Mouse (Mus musculus) mesoderm, embryonic 11.5 days (tissue): ENCODE results near the gene Gm49601.

Source experiments
- DNase-seq: peaks from one replicate; pipeline ENCODE4 v3.0.0-alpha.2; 2012; ENCODE audit warnings: low read depth, low spot score

Gene Gm49601

GRCm38 (mm10) chr16:18608226-18608625, 18.0 kb downstream of the Gm49601 start:
- no peak for DNase-seq

- no peak for DNase-seq
These were observed 20.5 kb downstream of the Gm49601 start for GRCm38 (mm10) chr16:18605705-18606104.

- no peak for DNase-seq
These were observed 21.9 kb downstream of the Gm49601 start for GRCm38 (mm10) chr16:18604267-18604701.

- DNase-seq: no peak
These were observed 24.8 kb downstream of the Gm49601 start for GRCm38 (mm10) chr16:18601447-18601846.

GRCm38 (mm10) chr16:18598006-18598405, 28.2 kb downstream of the Gm49601 start:
- no peak for DNase-seq

- DNase-seq: no peak
These were observed 30.0 kb downstream of the Gm49601 start for GRCm38 (mm10) chr16:18596255-18596654.

- no peak for DNase-seq
These were observed 32.3 kb downstream of the Gm49601 start for GRCm38 (mm10) chr16:18593930-18594329.

GRCm38 (mm10) chr16:18591047-18592018, 34.9 kb downstream of the Gm49601 start:
- no peak for DNase-seq

- no peak for DNase-seq
These were observed 36.1 kb downstream of the Gm49601 start, which contains the start of gene Tbx1 for GRCm38 (mm10) chr16:18589804-18590790. Gene Tbx1, minus strand, starts transcription at chr16:18590671.

GRCm38 (mm10) chr16:18589080-18589621, 37.1 kb downstream of the Gm49601 start:
- DNase-seq: no peak

GRCm38 (mm10) chr16:18588738-18589055, 37.5 kb downstream of the Gm49601 start:
- no peak for DNase-seq

- DNase-seq: no peak
These were observed 38.1 kb downstream of the Gm49601 start for GRCm38 (mm10) chr16:18587847-18588737.

GRCm38 (mm10) chr16:18586906-18587546, 39.2 kb downstream of the Gm49601 start:
- no peak for DNase-seq

GRCm38 (mm10) chr16:18586076-18586905, 39.9 kb downstream of the Gm49601 start:
- DNase-seq: no peak

- no peak for DNase-seq
These were observed 40.6 kb downstream of the Gm49601 start for GRCm38 (mm10) chr16:18585676-18586075.

GRCm38 (mm10) chr16:18584901-18585510, 41.2 kb downstream of the Gm49601 start:
- no peak for DNase-seq

- no peak for DNase-seq
These were observed 42.4 kb downstream of the Gm49601 start for GRCm38 (mm10) chr16:18583673-18584357.

- no peak for DNase-seq
These were observed 43.1 kb downstream of the Gm49601 start for GRCm38 (mm10) chr16:18583169-18583568.
